Mouse (Mus musculus): ENCODE measurements around the gene Pkd2. TPM values are rescaled to one million over a fixed set of nuclear protein-coding genes. Genes with fewer than 3 reads are reported as not detected.
A peak's percentile ranks its signal among the peaks of the same experiment; 100 is the strongest.

Pkd2 gene
- polyA plus RNA-seq, 1 experiment = 0.92 TPM

- peaks cover 30% of the 10 kb centered on the region for H3K36me3 ChIP-seq (replicated peaks; ENCODE audit: low read length)
- H3K4me1 ChIP-seq = peaks cover 21% of the 10 kb centered on the region
- H3K9me3 ChIP-seq = peaks cover 5% of the 10 kb centered on the region
- peaks cover 14% of the 10 kb centered on the region for H3K27me3 ChIP-seq (replicated peaks)
- H3K4me3 ChIP-seq (replicated peaks) = no peak overlapping the region
- TF ChIP-seq GATA1 (IDR thresholded peaks at IDR 0.05; ENCODE audit: borderline replicate concordance, low read length) (no peak), FLI1 (IDR thresholded peaks at IDR 0.05; ENCODE audit: low read length) (no peak)
These were observed 1.6 kb downstream of the Pkd2 start for GRCm38 (mm10) chr5:104460856-104461255.

- TF ChIP-seq GATA1 (IDR thresholded peaks at IDR 0.05; ENCODE audit: borderline replicate concordance, low read length) (no peak), FLI1 (IDR thresholded peaks at IDR 0.05; ENCODE audit: low read length) (no peak)
These were observed 6.0 kb downstream of the Pkd2 start for GRCm38 (mm10) chr5:104465279-104465678.

GRCm38 (mm10) chr5:104465731-104466130 is 6.5 kb downstream of the Pkd2 start:
- Histone ChIP-seq H3K9me3 (no peaks in the 10 kb centered on the region), H3K27me3 (replicated peaks) (no peaks in the 10 kb centered on the region), H3K4me3 (replicated peaks) (no peak overlapping the region), H3K36me3 (replicated peaks; ENCODE audit: low read length) (peaks cover 59% of the 10 kb centered on the region), H3K4me1 (peaks cover 5% of the 10 kb centered on the region; the same call in 1 of the 2 replicates)
- TF ChIP-seq FLI1 (IDR thresholded peaks at IDR 0.05; ENCODE audit: low read length) = no peak
- TF ChIP-seq GATA1 (IDR thresholded peaks at IDR 0.05; ENCODE audit: borderline replicate concordance, low read length) = no peak

More at GRCm38 (mm10) chr5:104465279-104465678, 6.0 kb downstream of the Pkd2 start:
- Histone ChIP-seq H3K27me3 (replicated peaks) (no peaks in the 10 kb centered on the region), H3K4me1 (peaks cover 8% of the 10 kb centered on the region), H3K9me3 (no peaks in the 10 kb centered on the region), H3K36me3 (replicated peaks; ENCODE audit: low read length) (peaks cover 56% of the 10 kb centered on the region), H3K4me3 (replicated peaks) (no peak overlapping the region)

- TF ChIP-seq FLI1 (IDR thresholded peaks at IDR 0.05; ENCODE audit: low read length) (no peak), GATA1 (IDR thresholded peaks at IDR 0.05; ENCODE audit: borderline replicate concordance, low read length) (no peak)
- Histone ChIP-seq H3K4me1 (no peaks in the 10 kb centered on the region), H3K27me3 (replicated peaks) (no peaks in the 10 kb centered on the region), H3K4me3 (replicated peaks) (no peak overlapping the region), H3K36me3 (replicated peaks; ENCODE audit: low read length) (peaks cover 66% of the 10 kb centered on the region), H3K9me3 (no peaks in the 10 kb centered on the region)
These were observed 7.6 kb downstream of the Pkd2 start for GRCm38 (mm10) chr5:104466816-104467215.

GRCm38 (mm10) chr5:104468586-104468985 is 9.3 kb downstream of the Pkd2 start:
- peaks cover 74% of the 10 kb centered on the region for H3K36me3 ChIP-seq (replicated peaks; ENCODE audit: low read length)
- H3K4me3 ChIP-seq (replicated peaks) = peak overlapping the region; percentile 39
- no peaks in the 10 kb centered on the region for H3K9me3 ChIP-seq
- H3K4me1 ChIP-seq = no peaks in the 10 kb centered on the region
- TF ChIP-seq GATA1 (IDR thresholded peaks at IDR 0.05; ENCODE audit: borderline replicate concordance, low read length) (no peak), FLI1 (IDR thresholded peaks at IDR 0.05; ENCODE audit: low read length) (no peak)
- H3K27me3 ChIP-seq (replicated peaks) = no peaks in the 10 kb centered on the region

- peaks cover 51% of the 10 kb centered on the region for H3K36me3 ChIP-seq (replicated peaks; ENCODE audit: low read length)
- H3K4me3 ChIP-seq (replicated peaks) = no peak overlapping the region
- no peak for TF ChIP-seq FLI1 (IDR thresholded peaks at IDR 0.05; ENCODE audit: low read length)
- TF ChIP-seq GATA1 (IDR thresholded peaks at IDR 0.05; ENCODE audit: borderline replicate concordance, low read length) = no peak
- no peaks in the 10 kb centered on the region for H3K27me3 ChIP-seq (replicated peaks)
- no peaks in the 10 kb centered on the region for H3K4me1 ChIP-seq
- no peaks in the 10 kb centered on the region for H3K9me3 ChIP-seq
These were observed 11.7 kb downstream of the Pkd2 start for GRCm38 (mm10) chr5:104470981-104471391.

GRCm38 (mm10) chr5:104472371-104472770 is 13.1 kb downstream of the Pkd2 start:
- Histone ChIP-seq H3K27me3 (replicated peaks) (no peaks in the 10 kb centered on the region), H3K36me3 (replicated peaks; ENCODE audit: low read length) (peaks cover 47% of the 10 kb centered on the region), H3K9me3 (no peaks in the 10 kb centered on the region), H3K4me3 (replicated peaks) (no peak overlapping the region), H3K4me1 (no peaks in the 10 kb centered on the region)
- TF ChIP-seq FLI1 (IDR thresholded peaks at IDR 0.05; ENCODE audit: low read length) (no peak), GATA1 (IDR thresholded peaks at IDR 0.05; ENCODE audit: borderline replicate concordance, low read length) (no peak)

- H3K4me3 ChIP-seq (replicated peaks) = no peak overlapping the region
- peaks cover 3% of the 10 kb centered on the region; the same call in 1 of the 2 replicates for H3K4me1 ChIP-seq
- H3K27me3 ChIP-seq (replicated peaks) = no peaks in the 10 kb centered on the region
- H3K9me3 ChIP-seq = no peaks in the 10 kb centered on the region
- H3K36me3 ChIP-seq (replicated peaks; ENCODE audit: low read length) = peaks cover 76% of the 10 kb centered on the region
- TF ChIP-seq FLI1 (IDR thresholded peaks at IDR 0.05; ENCODE audit: low read length) = no peak
- no peak for TF ChIP-seq GATA1 (IDR thresholded peaks at IDR 0.05; ENCODE audit: borderline replicate concordance, low read length)
These were observed 21.1 kb downstream of the Pkd2 start for GRCm38 (mm10) chr5:104480367-104480766.

GRCm38 (mm10) chr5:104482856-104483255 is 23.6 kb downstream of the Pkd2 start:
- H3K9me3 ChIP-seq = no peaks in the 10 kb centered on the region
- peaks cover 85% of the 10 kb centered on the region for H3K36me3 ChIP-seq (replicated peaks; ENCODE audit: low read length)
- no peaks in the 10 kb centered on the region for H3K27me3 ChIP-seq (replicated peaks)
- TF ChIP-seq GATA1 (IDR thresholded peaks at IDR 0.05; ENCODE audit: borderline replicate concordance, low read length) (no peak), FLI1 (IDR thresholded peaks at IDR 0.05; ENCODE audit: low read length) (no peak)
- no peak overlapping the region for H3K4me3 ChIP-seq (replicated peaks)
- no peaks in the 10 kb centered on the region for H3K4me1 ChIP-seq

GRCm38 (mm10) chr5:104491561-104491960 is 32.3 kb downstream of the Pkd2 start:
- Histone ChIP-seq H3K36me3 (replicated peaks; ENCODE audit: low read length) (peaks cover 92% of the 10 kb centered on the region), H3K9me3 (peaks cover 3% of the 10 kb centered on the region; the same call in 1 of the 2 replicates), H3K27me3 (replicated peaks) (no peaks in the 10 kb centered on the region), H3K4me1 (no peaks in the 10 kb centered on the region), H3K4me3 (replicated peaks) (no peak overlapping the region)
- TF ChIP-seq GATA1 (IDR thresholded peaks at IDR 0.05; ENCODE audit: borderline replicate concordance, low read length) (no peak), FLI1 (IDR thresholded peaks at IDR 0.05; ENCODE audit: low read length) (no peak)

- H3K36me3 ChIP-seq (replicated peaks; ENCODE audit: low read length) = peaks cover 48% of the 10 kb centered on the region
- TF ChIP-seq GATA1 (IDR thresholded peaks at IDR 0.05; ENCODE audit: borderline replicate concordance, low read length) = no peak
- peaks cover 7% of the 10 kb centered on the region for H3K4me1 ChIP-seq
- no peaks in the 10 kb centered on the region for H3K27me3 ChIP-seq (replicated peaks)
- no peaks in the 10 kb centered on the region for H3K9me3 ChIP-seq
- H3K4me3 ChIP-seq (replicated peaks) = no peak overlapping the region
These were observed 45.6 kb downstream of the Pkd2 start for GRCm38 (mm10) chr5:104504883-104505282.

Measured in megakaryocyte, embryonic 14.5 days (primary cell).